Mouse (Mus musculus) kidney, postnatal 36 days (tissue): Measurements from ENCODE around the gene Mrpl41.
A peak's percentile ranks its signal among the peaks of the same experiment; 100 is the strongest.

Source experiments
- DNase-seq, 2 experiments: peaks; one replicate each; pipeline ENCODE4 v3.0.0; 2021 to 2022; ENCODE audit warnings: mixed read lengths in 2 of 2

The Mrpl41 gene

GRCm38 (mm10) chr2:24974906-24975703 is at the start of gene Mrpl41:
TSS of gene Mrpl41 (minus strand) at chr2:24975098.
- DNase-seq, result peak; percentile 98

GRCm38 (mm10) chr2:25022678-25023077 is 47.8 kb upstream of the Mrpl41 start:
- no peak for DNase-seq

- DNase-seq, result peak in 1 of 2 experiments; percentile 36
These were observed 33.4 kb upstream of the Mrpl41 start for GRCm38 (mm10) chr2:25008250-25008649.

GRCm38 (mm10) chr2:25006767-25007166 is 31.9 kb upstream of the Mrpl41 start:
- no peak for DNase-seq

- DNase-seq, result no peak
These were observed 29.3 kb upstream of the Mrpl41 start for GRCm38 (mm10) chr2:25003946-25004786.

GRCm38 (mm10) chr2:25000544-25001235 is 25.8 kb upstream of the Mrpl41 start:
- peak; percentile 52 to 76 for DNase-seq

GRCm38 (mm10) chr2:24996471-24996870 is 21.6 kb upstream of the Mrpl41 start:
- DNase-seq, result no peak

GRCm38 (mm10) chr2:24995332-24995731 is 20.4 kb upstream of the Mrpl41 start:
- DNase-seq, result no peak

GRCm38 (mm10) chr2:24987762-24988161 is 12.9 kb upstream of the Mrpl41 start:
- DNase-seq, result no peak

GRCm38 (mm10) chr2:24976960-24977359 is 2.1 kb upstream of the Mrpl41 start:
- DNase-seq, result no peak

GRCm38 (mm10) chr2:24975704-24976297 is 903 bp upstream of the Mrpl41 start, which contains the start of gene Pnpla7:
TSS of gene Pnpla7 (plus strand) at chr2:24976033.
- DNase-seq, result peak; percentile 89 to 92

GRCm38 (mm10) chr2:24974452-24974851 is 446 bp downstream of the Mrpl41 start:
- DNase-seq, result peak in 1 of 2 experiments; percentile 28

- no peak for DNase-seq
These were observed 4.5 kb downstream of the Mrpl41 start for GRCm38 (mm10) chr2:24970386-24970785.

- peak; percentile 86 to 94 for DNase-seq
These were observed 12.4 kb downstream of the Mrpl41 start, which contains the start of gene Dph7 for GRCm38 (mm10) chr2:24962304-24963000. TSS of gene Dph7 (plus strand) at chr2:24962400.

- DNase-seq, result peak; percentile 59 to 72
These were observed 14.0 kb downstream of the Mrpl41 start for GRCm38 (mm10) chr2:24960910-24961309.

- no peak for DNase-seq
These were observed 22.3 kb downstream of the Mrpl41 start for GRCm38 (mm10) chr2:24952537-24953055.

- peak in 1 of 2 experiments; percentile 43 for DNase-seq
These were observed 24.7 kb downstream of the Mrpl41 start for GRCm38 (mm10) chr2:24950189-24950535.

GRCm38 (mm10) chr2:24949421-24950188 is 25.3 kb downstream of the Mrpl41 start, which contains the start of gene Zmynd19:
TSS of gene Zmynd19 (plus strand) at chr2:24949792.
- peak; percentile 98 to 99 for DNase-seq

- DNase-seq, result peak; percentile 69 to 70
These were observed 30.6 kb downstream of the Mrpl41 start for GRCm38 (mm10) chr2:24944304-24944703.

GRCm38 (mm10) chr2:24942092-24942491 is 32.8 kb downstream of the Mrpl41 start:
- no peak for DNase-seq
